Mouse (Mus musculus): ENCODE data around the gene Gli2. TPM values are rescaled to one million over a fixed set of nuclear protein-coding genes. Genes with fewer than 3 reads are reported as not detected.

Gene Gli2
- polyA plus RNA-seq, 1 experiment from 2014 or later = 12.2 TPM

- H3K27ac ChIP-seq (ENCODE audit: low read depth, low read length) = no peak overlapping the region
Measured at GRCm38 (mm10) chr1:118911427-118911727, 142.0 kb downstream of the Gli2 start.

GRCm38 (mm10) chr1:118910693-118911426 lies 142.6 kb downstream of the Gli2 start:
- DNase-seq (ENCODE audit: low spot score) = peak; percentile 72
- Histone ChIP-seq H3K9me3 (ENCODE audit: control insufficient read depth, low read length) (no peaks in the 10 kb centered on the region), H3K36me3 (ENCODE audit: control insufficient read depth, insufficient read depth, low read length) (no peaks in the 10 kb centered on the region), H3K4me1 (ENCODE audit: control insufficient read depth, insufficient read depth, low read length) (peaks cover 35% of the 10 kb centered on the region), H3K4me3 (ENCODE audit: low read depth, low read length) (no peak overlapping the region), H3K9ac (ENCODE audit: low read length) (no peak overlapping the region), H3K27me3 (ENCODE audit: control insufficient read depth, insufficient read depth, low read length) (peaks cover 3% of the 10 kb centered on the region; the same call in 1 of the 2 replicates), H3K4me2 (ENCODE audit: low read depth) (peak overlapping the region; percentile 26), H3K27ac (ENCODE audit: low read depth, low read length) (peak overlapping the region; percentile 79)
- WGBS = 11% methylated on average over 13 of the region's 13 CpGs
- peak; percentile 70 for ATAC-seq (ENCODE audit: insufficient read depth, low FRiP score, low TSS enrichment)

More at GRCm38 (mm10) chr1:118911427-118911727, 142.0 kb downstream of the Gli2 start:
- DNase-seq (ENCODE audit: low spot score) (no peak), ATAC-seq (ENCODE audit: insufficient read depth, low FRiP score, low TSS enrichment) (no peak; the same call in 1 of the 2 replicates)
- Histone ChIP-seq H3K36me3 (ENCODE audit: control insufficient read depth, insufficient read depth, low read length) (no peaks in the 10 kb centered on the region), H3K4me1 (ENCODE audit: control insufficient read depth, insufficient read depth, low read length) (peaks cover 35% of the 10 kb centered on the region), H3K4me3 (ENCODE audit: low read depth, low read length) (no peak overlapping the region), H3K27me3 (ENCODE audit: control insufficient read depth, insufficient read depth, low read length) (peaks cover 3% of the 10 kb centered on the region; the same call in 1 of the 2 replicates), H3K9ac (ENCODE audit: low read length) (no peak overlapping the region), H3K4me2 (ENCODE audit: low read depth) (no peak overlapping the region), H3K9me3 (ENCODE audit: control insufficient read depth, low read length) (no peaks in the 10 kb centered on the region)
- 16% methylated on average over 3 of the region's 3 CpGs for WGBS

DNA sequence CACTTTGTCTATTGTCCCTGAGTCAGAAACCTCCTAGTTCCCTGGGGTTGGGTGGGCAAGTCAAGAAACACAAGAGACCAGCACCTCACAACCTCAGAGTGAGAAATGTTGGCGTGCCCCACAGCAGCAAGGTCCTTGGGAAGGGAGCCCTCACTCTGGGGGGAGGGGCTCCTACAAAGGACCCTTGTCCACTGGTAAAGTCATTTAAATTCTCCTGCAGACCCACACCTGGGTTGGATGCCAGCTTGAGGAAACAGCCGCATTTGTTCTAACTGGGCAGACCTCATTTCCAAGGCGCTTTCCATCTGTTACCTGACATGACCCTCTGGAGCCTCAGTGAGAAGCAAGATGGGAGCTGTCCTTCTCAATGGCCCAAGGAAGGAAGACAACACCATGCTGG lies 144.4 kb downstream of the Gli2 start:
- Histone ChIP-seq H3K4me2 (ENCODE audit: low read depth) (no peak overlapping the region), H3K27ac (ENCODE audit: low read depth, low read length) (no peak overlapping the region), H3K4me1 (ENCODE audit: control insufficient read depth, insufficient read depth, low read length) (peaks cover 44% of the 10 kb centered on the region)

GRCm38 (mm10) chr1:118907574-118907973 lies 145.8 kb downstream of the Gli2 start:
- no peak overlapping the region for H3K9ac ChIP-seq (ENCODE audit: low read length)
- H3K27me3 ChIP-seq (ENCODE audit: control insufficient read depth, insufficient read depth, low read length) = no peaks in the 10 kb centered on the region
- ATAC-seq (ENCODE audit: insufficient read depth, low FRiP score, low TSS enrichment) (no peak), DNase-seq (ENCODE audit: low spot score) (no peak)
- H3K36me3 ChIP-seq (ENCODE audit: control insufficient read depth, insufficient read depth, low read length) = no peaks in the 10 kb centered on the region
- H3K4me1 ChIP-seq (ENCODE audit: control insufficient read depth, insufficient read depth, low read length) = peaks cover 44% of the 10 kb centered on the region
- no peaks in the 10 kb centered on the region for H3K9me3 ChIP-seq (ENCODE audit: control insufficient read depth, low read length)
- 90% methylated on average over 9 of the region's 9 CpGs for WGBS
- H3K4me2 ChIP-seq (ENCODE audit: low read depth) = no peak overlapping the region
- no peak overlapping the region for H3K27ac ChIP-seq (ENCODE audit: low read depth, low read length)
- no peak overlapping the region for H3K4me3 ChIP-seq (ENCODE audit: low read depth, low read length)

More for the DNA sequence above, 144.4 kb downstream of the Gli2 start:
- Histone ChIP-seq H3K27me3 (ENCODE audit: control insufficient read depth, insufficient read depth, low read length) (no peaks in the 10 kb centered on the region), H3K4me3 (ENCODE audit: low read depth, low read length) (no peak overlapping the region), H3K9me3 (ENCODE audit: control insufficient read depth, low read length) (no peaks in the 10 kb centered on the region), H3K9ac (ENCODE audit: low read length) (no peak overlapping the region), H3K36me3 (ENCODE audit: control insufficient read depth, insufficient read depth, low read length) (no peaks in the 10 kb centered on the region)
- ATAC-seq (ENCODE audit: insufficient read depth, low FRiP score, low TSS enrichment) = no peak
- DNase-seq (ENCODE audit: low spot score) = no peak
- WGBS = 90% methylated on average over 3 of the region's 3 CpGs

GRCm38 (mm10) chr1:118905319-118905718 lies 148.1 kb downstream of the Gli2 start:
- Histone ChIP-seq H3K4me1 (ENCODE audit: control insufficient read depth, insufficient read depth, low read length) (peaks cover 27% of the 10 kb centered on the region), H3K36me3 (ENCODE audit: control insufficient read depth, insufficient read depth, low read length) (no peaks in the 10 kb centered on the region), H3K27me3 (ENCODE audit: control insufficient read depth, insufficient read depth, low read length) (no peaks in the 10 kb centered on the region), H3K9ac (ENCODE audit: low read length) (no peak overlapping the region), H3K9me3 (ENCODE audit: control insufficient read depth, low read length) (no peaks in the 10 kb centered on the region), H3K27ac (ENCODE audit: low read depth, low read length) (no peak overlapping the region), H3K4me2 (ENCODE audit: low read depth) (no peak overlapping the region), H3K4me3 (ENCODE audit: low read depth, low read length) (no peak overlapping the region)
- DNase-seq (ENCODE audit: low spot score) (no peak), ATAC-seq (ENCODE audit: insufficient read depth, low FRiP score, low TSS enrichment) (no peak)
- 62% methylated on average over 5 of the region's 5 CpGs for WGBS

DNA sequence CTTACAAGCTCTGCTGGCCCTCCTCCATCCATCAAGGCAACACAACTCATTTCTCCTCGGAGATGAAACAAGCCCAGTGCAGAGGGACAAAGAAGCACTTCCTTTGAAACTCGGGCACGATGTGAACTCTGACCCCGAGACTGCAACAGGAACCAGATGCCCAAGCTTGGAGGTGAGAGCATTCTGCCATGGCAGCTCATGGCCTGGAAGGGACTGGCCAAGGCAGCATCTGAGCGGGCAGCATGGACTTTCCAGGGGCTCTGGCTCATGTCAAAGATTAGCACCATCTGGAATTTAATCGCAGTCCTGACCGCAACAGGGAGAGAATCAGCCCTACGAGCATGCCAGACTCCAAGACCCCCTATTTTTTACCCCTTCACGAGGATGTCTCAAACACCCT lies 148.5 kb downstream of the Gli2 start:
- Histone ChIP-seq H3K4me3 (ENCODE audit: low read depth, low read length) (no peak overlapping the region), H3K4me2 (ENCODE audit: low read depth) (no peak overlapping the region), H3K9ac (ENCODE audit: low read length) (no peak overlapping the region), H3K4me1 (ENCODE audit: control insufficient read depth, insufficient read depth, low read length) (peaks cover 23% of the 10 kb centered on the region), H3K36me3 (ENCODE audit: control insufficient read depth, insufficient read depth, low read length) (no peaks in the 10 kb centered on the region), H3K9me3 (ENCODE audit: control insufficient read depth, low read length) (no peaks in the 10 kb centered on the region), H3K27me3 (ENCODE audit: control insufficient read depth, insufficient read depth, low read length) (no peaks in the 10 kb centered on the region), H3K27ac (ENCODE audit: low read depth, low read length) (no peak overlapping the region)
- 45% methylated on average over 9 of the region's 9 CpGs for WGBS
- DNase-seq (ENCODE audit: low spot score) = peak; percentile 39
- no peak for ATAC-seq (ENCODE audit: insufficient read depth, low FRiP score, low TSS enrichment)

- Histone ChIP-seq H3K4me3 (ENCODE audit: low read depth, low read length) (no peak overlapping the region), H3K36me3 (ENCODE audit: control insufficient read depth, insufficient read depth, low read length) (no peaks in the 10 kb centered on the region), H3K9me3 (ENCODE audit: control insufficient read depth, low read length) (no peaks in the 10 kb centered on the region), H3K27ac (ENCODE audit: low read depth, low read length) (no peak overlapping the region), H3K4me2 (ENCODE audit: low read depth) (no peak overlapping the region), H3K27me3 (ENCODE audit: control insufficient read depth, insufficient read depth, low read length) (no peaks in the 10 kb centered on the region), H3K4me1 (ENCODE audit: control insufficient read depth, insufficient read depth, low read length) (peaks cover 21% of the 10 kb centered on the region), H3K9ac (ENCODE audit: low read length) (no peak overlapping the region)
- 50% methylated on average over 3 of the region's 3 CpGs for WGBS
- DNase-seq (ENCODE audit: low spot score) = no peak
- ATAC-seq (ENCODE audit: insufficient read depth, low FRiP score, low TSS enrichment) = no peak
Measured at GRCm38 (mm10) chr1:118904431-118904830, 149.0 kb downstream of the Gli2 start.

GRCm38 (mm10) chr1:118903742-118904141 lies 149.7 kb downstream of the Gli2 start:
- WGBS = 94% methylated on average over 3 of the region's 3 CpGs
- no peak for ATAC-seq (ENCODE audit: insufficient read depth, low FRiP score, low TSS enrichment)

DNA sequence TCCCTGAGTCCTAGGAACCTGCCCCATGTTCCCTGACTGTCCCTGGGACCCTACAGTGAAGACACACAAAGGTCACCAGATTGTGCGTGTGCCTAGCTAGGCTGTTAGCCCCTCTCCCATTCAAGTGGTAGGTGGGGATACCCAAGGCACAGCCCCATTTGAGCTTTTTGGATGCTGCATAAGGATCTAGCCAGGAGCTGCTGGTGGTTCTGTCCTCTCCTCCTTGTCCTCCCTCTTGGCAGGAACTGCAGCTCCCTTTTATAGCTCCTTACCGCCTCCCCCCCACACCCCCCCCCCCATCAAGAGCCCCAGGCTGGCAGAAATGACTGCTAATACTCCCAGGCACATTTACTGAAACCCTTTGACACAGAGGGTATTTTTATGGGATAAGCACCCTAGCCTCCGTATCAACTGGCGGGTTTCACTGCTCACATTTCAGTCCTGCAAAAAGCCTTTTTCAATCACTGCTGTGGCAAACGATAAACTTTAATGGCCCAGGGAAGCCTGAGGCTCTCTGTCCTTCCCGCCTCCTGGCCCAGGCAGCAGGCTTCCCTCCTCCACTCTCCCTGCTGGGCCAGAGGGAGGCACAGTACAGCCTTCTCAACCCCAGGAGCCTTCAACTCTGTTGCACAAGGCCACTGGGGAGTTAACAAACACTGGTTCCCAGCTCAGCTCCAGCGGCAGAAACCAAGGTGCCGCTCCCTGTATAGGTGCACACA lies 151.4 kb downstream of the Gli2 start:
- H3K9ac ChIP-seq (ENCODE audit: low read length) = no peak overlapping the region
- 27% methylated on average over 8 of the region's 8 CpGs for WGBS
- peaks cover 9% of the 10 kb centered on the region for H3K4me1 ChIP-seq (ENCODE audit: control insufficient read depth, insufficient read depth, low read length)
- H3K4me2 ChIP-seq (ENCODE audit: low read depth) = no peak overlapping the region
- H3K4me3 ChIP-seq (ENCODE audit: low read depth, low read length) = no peak overlapping the region
- no peaks in the 10 kb centered on the region for H3K36me3 ChIP-seq (ENCODE audit: control insufficient read depth, insufficient read depth, low read length)
- no peaks in the 10 kb centered on the region for H3K9me3 ChIP-seq (ENCODE audit: control insufficient read depth, low read length)
- DNase-seq (ENCODE audit: low spot score) (no peak), ATAC-seq (ENCODE audit: insufficient read depth, low FRiP score, low TSS enrichment) (peak; percentile 46; the same call in 1 of the 2 replicates)
- no peaks in the 10 kb centered on the region for H3K27me3 ChIP-seq (ENCODE audit: control insufficient read depth, insufficient read depth, low read length)
- H3K27ac ChIP-seq (ENCODE audit: low read depth, low read length) = no peak overlapping the region

More at GRCm38 (mm10) chr1:118903742-118904141, 149.7 kb downstream of the Gli2 start:
- Histone ChIP-seq H3K9me3 (ENCODE audit: control insufficient read depth, low read length) (no peaks in the 10 kb centered on the region), H3K36me3 (ENCODE audit: control insufficient read depth, insufficient read depth, low read length) (no peaks in the 10 kb centered on the region), H3K9ac (ENCODE audit: low read length) (no peak overlapping the region), H3K27me3 (ENCODE audit: control insufficient read depth, insufficient read depth, low read length) (no peaks in the 10 kb centered on the region), H3K4me2 (ENCODE audit: low read depth) (no peak overlapping the region), H3K4me3 (ENCODE audit: low read depth, low read length) (no peak overlapping the region), H3K27ac (ENCODE audit: low read depth, low read length) (no peak overlapping the region), H3K4me1 (ENCODE audit: control insufficient read depth, insufficient read depth, low read length) (peaks cover 16% of the 10 kb centered on the region)
- DNase-seq (ENCODE audit: low spot score) = no peak

All from neural tube, embryonic 11.5 days (tissue).